Mouse (Mus musculus) T-cell, adult 2 months (primary cell): ENCODE results near the gene Perm1.

ENCODE experiments used
- DNase-seq: peaks from one replicate; pipeline ENCODE4 v3.0.0; 2022; ENCODE audit warnings: low spot score

Perm1 gene

DNA sequence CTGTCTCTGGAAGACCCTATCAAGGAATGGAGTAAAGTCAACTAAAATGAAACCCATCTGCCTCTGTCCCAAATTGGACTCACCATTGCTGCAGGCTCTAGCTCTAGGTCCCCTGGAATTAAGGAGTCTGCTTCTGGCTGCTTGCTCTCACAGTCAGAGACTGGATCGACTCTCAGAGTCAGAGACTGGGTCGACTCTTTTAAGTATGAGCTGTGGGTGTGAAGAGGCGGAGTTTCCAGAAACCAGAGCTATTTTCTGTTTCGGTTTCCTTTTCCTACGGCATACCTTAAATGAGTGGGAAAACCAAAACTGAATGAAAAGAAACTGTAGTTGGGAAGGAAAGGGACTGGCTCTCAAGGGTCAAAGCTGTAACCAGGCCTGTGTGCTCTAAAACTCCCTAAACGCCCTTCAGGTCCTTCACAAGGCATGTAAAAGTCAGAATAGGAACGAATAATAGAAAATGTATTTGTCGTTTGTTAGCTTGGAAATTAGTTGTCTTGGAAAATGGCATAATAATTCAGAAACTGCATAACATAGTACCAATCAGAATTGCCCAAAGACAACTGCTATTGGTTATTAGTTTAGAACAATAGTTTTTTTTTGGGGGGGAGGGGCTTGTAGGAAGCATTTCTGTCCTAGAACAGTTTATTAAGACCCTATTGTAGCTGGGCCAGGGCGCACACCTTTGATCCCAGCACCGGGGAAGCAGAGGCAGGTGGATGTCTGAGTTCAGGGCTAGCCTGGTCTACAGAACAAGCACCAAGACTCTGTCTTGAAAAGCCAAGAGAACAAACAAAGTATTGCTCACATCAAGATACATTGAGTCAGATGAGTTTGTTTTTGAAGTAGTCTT lies 14.8 kb upstream of the Perm1 start, which contains the start of gene Isg15:
TSS of gene Isg15 (minus strand) at position 196 of the 853 bp plus-strand sequence.
- peak; percentile 63 for DNase-seq

DNA sequence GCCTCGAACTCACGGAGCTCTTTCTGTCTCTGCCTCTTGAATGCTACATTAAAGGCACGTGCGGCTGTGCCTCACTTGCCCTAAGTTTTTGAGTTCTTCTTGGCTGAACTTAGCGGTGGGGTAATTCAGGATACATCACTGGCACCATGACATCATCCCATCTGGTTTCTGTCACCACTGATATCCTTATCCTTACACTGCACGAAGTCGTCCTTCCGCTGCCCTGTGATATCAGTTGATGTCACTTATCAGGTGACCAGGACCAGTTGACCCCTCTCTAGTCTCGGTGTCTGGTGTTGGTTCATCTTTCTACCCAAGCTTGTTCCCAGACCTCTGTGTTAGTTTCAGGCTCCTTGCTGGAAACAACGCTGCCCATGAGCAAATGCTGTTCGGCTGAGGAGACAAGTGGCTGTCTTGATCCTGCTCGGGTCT lies 13.2 kb upstream of the Perm1 start:
- DNase-seq = no peak

GRCm38 (mm10) chr4:156203001-156203412 lies 12.7 kb upstream of the Perm1 start, which contains the start of gene AW011738:
TSS of gene AW011738 (plus strand) at chr4:156203304.
- DNase-seq = peak; percentile 71

DNA sequence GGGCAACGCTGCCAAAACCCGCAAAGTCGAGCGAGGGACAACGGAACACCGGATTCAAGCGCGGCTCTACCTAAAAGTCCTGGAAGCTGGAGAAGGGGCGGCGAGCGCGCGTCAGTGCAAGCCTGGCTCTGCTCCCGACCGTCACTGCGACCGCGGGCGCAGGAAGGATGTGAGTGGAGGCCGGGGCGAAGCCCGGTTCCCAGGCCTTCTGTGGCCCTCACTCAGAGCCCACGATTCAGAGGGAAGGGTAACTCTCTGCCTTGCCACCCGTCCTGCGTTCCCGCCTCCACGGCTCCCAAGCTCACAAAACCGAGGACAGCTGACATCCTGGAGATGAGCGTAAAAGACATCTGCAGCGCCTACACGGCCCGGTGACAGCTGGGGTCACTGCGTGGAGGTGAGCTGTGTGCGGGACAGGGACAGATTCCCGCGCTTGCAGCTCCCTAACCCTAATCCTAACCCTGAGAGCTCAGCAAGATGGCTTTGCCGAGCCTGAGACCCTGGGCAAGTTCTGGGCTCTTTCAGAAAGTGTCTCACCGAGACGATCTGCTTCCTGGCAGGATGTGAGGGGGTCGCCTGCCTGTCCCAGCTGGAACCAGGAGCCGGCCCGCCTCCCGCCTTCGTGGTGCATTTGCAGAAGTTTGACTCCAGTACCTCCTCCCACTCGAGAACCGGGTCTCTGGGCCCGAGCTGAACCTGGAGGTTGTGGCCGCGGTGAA lies 12.1 kb upstream of the Perm1 start:
- DNase-seq = peak; percentile 26

DNA sequence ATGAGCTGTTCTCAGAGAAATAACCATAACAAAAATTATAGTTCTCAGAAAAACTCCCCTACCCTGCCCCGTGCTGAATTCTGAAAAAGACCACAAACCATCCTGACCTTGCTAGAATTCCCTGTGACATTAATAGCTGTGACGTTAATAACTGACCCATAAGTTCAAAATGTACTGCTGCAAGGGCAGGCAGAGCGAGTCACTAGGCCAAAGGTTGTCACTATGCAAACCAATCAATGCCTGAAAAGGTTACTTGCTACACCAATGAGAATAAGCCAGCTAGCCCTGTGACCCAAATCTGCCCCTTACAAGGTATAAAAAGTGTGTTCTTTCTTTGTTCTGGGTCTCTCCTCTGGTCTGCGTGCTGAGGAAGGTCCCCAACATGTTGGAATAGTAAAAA lies 6.8 kb upstream of the Perm1 start:
- no peak for DNase-seq

DNA sequence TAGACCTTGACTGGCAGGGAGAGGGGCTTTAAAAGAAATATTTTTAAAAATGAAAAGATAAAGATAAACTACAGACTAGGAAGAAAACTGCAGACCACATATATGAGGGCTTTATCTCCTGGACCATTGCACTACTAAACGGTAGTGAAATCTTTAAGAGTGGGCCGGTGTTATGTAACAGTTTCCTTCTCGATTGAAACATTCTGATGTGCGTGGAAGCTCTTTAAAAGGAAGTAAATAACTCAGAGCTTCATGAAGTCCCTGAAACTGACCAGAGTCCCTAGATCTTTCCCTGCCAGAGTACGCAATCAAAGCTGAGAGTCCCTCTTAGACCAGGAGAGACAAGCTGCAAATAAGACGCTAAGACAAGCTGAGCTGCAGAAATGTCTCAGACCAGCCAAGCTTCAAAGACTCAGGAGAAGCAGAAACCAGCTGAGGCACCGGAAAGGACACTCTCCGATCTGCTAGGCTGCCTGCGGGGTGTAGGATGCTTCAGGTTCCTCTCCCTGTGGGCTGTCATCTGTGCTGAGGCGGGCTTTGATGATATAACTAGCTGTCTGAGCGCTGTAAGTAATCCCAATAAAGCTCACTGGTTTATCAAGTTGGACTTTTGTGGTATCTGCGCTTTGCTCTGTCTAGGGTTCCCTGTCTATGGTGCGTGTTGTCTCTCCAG lies 5.6 kb upstream of the Perm1 start:
- no peak for DNase-seq

DNA sequence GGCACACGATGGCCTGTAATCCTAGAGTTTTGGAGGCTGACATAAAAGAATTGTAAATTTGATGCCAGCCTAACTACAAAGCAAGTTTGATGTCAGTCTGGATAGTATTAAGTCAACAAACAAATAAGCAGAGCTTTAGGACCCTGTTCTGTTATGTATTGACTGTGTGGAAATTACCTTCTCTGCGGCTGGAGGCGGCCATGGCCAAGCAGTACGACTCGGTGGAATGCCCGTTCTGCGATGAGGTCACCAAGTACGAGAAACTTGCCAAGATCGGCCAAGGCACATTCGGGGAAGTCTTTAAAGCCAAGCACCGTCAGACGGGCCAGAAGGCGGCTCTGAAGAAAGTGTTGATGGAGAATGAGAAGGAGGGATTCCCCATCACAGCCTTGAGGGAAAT lies 2.5 kb upstream of the Perm1 start:
- DNase-seq = no peak

GRCm38 (mm10) chr4:156216196-156216595 lies 528 bp downstream of the Perm1 start:
- DNase-seq = no peak

DNA sequence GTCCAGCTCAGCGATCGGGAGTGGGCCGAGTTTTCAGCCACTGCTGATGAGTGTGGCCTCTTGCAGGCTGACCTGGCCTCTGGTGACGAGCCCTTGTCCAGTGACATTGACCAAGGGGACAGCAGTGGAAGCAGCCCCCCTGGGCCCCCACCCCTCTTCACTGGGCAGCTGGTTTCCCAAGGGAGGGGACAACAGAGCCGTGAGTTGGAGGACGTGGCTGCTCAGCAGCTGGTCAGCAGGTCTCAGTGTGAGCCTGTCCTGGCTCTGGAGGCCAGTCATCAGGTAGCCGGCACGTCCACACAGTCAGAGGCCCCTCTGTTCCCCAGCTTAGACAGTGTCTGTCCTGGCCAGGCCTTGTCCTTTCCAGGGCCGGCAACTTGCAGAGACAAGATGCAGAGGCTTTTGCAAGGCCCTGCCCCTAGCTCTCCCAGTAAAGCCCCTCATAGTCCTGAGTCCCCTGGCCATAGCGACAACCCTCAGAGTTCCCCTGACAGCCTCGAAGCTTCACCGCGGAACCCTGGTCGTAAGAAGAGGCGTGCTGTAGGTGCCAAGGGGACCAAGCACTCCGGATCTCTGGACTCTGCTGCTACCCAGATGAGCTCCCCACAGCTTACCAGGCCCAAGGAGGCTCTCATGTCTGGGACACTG lies 1.5 kb downstream of the Perm1 start:
- DNase-seq = no peak

DNA sequence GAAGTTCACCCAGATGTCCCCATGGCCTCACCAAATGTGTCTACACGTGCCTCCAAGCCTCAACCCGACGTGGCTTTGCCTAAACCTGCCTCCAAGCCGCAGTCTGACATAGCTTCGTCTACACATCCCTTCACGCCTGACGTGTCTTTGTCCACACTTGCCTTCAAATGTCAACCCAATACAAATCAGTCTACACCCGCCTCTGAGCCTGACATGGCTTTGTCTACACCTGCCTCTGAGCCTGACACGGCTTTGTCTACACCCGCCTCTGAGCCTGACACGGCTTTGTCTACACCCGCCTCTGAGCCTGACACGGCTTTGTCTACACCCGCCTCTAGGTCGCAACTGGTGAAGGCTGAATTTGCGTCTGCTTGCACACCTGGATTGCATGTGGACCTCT lies 2.2 kb downstream of the Perm1 start:
- no peak for DNase-seq

GRCm38 (mm10) chr4:156219936-156220335 lies 4.3 kb downstream of the Perm1 start:
- no peak for DNase-seq

DNA sequence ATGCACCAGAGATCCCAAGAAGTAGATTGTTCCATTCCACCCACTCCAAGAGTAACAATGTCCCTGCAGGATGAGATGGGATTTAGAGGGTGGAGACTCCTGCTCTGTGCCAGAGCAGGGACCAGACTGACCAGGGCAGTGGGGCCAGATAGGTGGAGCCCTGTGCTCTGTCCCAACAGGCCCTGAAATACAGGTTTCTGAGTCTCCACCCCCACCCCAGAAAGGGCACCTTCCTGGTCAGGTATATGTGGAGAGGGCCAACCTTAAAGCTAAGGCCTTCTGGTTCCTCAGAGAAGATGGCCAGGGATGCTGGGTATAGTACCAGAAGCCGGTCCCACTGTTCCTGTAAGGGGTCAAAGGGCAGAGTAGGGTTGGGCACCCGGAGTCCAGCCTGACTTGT lies 8.6 kb downstream of the Perm1 start:
- no peak for DNase-seq

GRCm38 (mm10) chr4:156227752-156228392 lies 12.2 kb downstream of the Perm1 start:
- no peak for DNase-seq

GRCm38 (mm10) chr4:156228393-156229024 lies 12.8 kb downstream of the Perm1 start:
- no peak for DNase-seq

GRCm38 (mm10) chr4:156234021-156234501 lies 18.4 kb downstream of the Perm1 start:
- DNase-seq = no peak

DNA sequence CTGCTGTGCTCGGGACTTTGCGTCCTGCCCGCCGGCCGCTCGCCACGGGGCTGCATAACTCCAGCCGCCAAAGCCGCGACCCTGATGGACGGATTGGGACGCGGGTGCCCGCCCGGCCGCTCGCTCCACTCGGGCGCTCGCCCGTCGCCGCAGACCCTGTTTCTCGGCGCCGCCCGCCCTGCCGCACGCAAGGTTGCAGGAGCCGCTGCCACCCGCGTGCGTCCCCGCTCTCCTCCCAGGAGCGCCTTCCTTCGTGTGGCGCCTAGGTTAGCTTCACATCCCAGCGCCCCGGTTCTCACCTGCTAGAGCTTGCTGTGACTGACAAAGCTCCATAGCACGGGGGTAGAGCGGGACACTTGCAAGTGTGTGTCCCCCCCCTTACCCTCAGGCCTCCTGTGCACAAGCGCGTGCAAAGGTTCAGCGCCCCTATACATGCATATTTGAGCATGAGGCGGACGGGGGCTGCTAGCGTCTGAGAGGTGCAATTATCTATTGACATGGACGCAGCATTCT lies 19.1 kb downstream of the Perm1 start, which contains the start of gene Plekhn1:
TSS of gene Plekhn1 (minus strand) at position 157 of the 513 bp plus-strand sequence.
- DNase-seq = peak; percentile 68

DNA sequence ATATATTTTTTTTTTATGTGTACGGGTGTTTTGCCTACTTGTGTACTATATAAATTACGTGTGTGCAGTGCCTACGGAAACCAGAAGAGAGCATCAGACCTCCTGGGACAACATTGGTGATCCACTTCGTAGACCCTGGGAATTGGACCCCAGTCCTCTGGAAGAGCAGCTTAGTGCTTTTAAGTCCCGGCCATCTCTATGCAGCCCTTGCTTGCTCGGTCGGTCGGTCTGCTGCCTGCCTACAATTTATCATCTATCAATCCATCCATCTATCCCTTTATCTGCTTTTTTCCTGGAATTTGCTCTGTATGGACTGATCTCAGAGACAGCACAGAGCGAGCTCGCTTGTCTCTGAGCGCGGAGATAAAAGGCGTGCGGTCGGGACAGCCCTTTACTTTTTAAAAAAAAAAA lies 19.7 kb downstream of the Perm1 start:
- no peak for DNase-seq

DNA sequence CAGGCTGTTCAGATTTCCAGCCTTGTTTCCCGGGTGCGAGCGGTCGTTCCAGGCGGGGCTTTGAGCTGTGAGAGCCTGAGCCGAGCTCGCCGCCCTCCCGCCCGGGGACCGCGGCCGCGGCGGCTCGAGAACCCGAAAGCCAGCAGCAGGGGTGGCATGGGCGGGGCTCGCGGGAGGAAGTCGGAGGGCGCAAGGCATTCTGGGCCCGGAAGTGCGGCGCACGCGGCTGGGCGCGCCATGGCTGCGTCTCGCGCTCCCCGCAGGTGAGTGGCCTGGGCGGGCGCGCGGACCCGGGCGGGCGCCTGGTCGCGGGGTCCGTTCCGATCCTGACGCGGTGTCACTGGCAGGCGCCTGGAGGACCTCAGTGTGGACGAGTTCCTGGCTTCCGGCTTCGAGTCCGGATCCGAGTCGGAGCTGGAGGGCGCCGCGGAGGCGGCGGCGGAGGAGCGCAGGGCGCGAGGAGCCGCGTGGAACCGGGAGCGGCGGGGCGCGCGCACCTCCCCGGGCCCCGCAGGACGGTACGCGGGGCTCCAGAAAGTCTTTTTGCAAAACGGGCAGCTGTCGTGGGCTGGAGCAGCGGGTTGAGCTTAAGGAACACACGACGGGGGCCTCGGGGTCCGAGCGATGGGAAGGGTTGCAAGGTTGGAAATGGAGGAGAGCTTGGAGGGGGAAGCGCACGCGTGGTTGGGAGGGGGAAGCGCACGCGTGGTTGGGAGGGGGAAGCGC lies 20.3 kb downstream of the Perm1 start, which contains the start of gene Noc2l:
TSS of gene Noc2l (plus strand) at position 203 of the 726 bp plus-strand sequence.
- DNase-seq = peak; percentile 91

GRCm38 (mm10) chr4:156236651-156237447 lies 21.2 kb downstream of the Perm1 start:
- DNase-seq = no peak
